Mouse (Mus musculus) gastrocnemius, postnatal 25 days (tissue): ENCODE data around the gene Csrnp3. TPM values are rescaled to one million over a fixed set of nuclear protein-coding genes. Genes with fewer than 3 reads are reported as not detected.
A peak's percentile ranks its signal among the peaks of the same experiment; 100 is the strongest.
"Not testable (repeated sequence)": the region's sequence is repeated elsewhere in the genome, so short reads cannot be mapped to it uniquely, and the experiment has no call there.

Experiments used
- DNase-seq: peaks from one replicate; pipeline ENCODE4 v3.0.0; 2022
- long read RNA-seq, 2 experiments: library from polyadenylated mRNA; stranded (forward); transcript quantifications; one replicate each; pipeline ENCODE4 v2.0.0; 2021
- total RNA-seq, 2 experiments: library from RNA; stranded (reverse); gene quantifications; 1 replicate in 1 of 2; 2 replicates in 1 of 2; pipeline ENCODE4 v1.2.3; 2021

Csrnp3 gene
- under 1 TPM in 1 of 2 experiments, not detected in 1; 0.13 TPM for total RNA-seq
- long read RNA-seq, experiment 1, result 0 reads
- long read RNA-seq, experiment 2, result 0 reads

- DNase-seq, result peak; percentile 9
These were observed at the start of gene Csrnp3 for GRCm38 (mm10) chr2:65845551-65845950. TSS of gene Csrnp3 (plus strand) at chr2:65845767.

- DNase-seq, result no peak
These were observed 44.4 kb upstream of the Csrnp3 start for GRCm38 (mm10) chr2:65801054-65801709.

GRCm38 (mm10) chr2:65806556-65806955, 39.0 kb upstream of the Csrnp3 start:
- DNase-seq, result no peak

- not testable (repeated sequence) for DNase-seq
These were observed 34.4 kb upstream of the Csrnp3 start for GRCm38 (mm10) chr2:65811203-65811602.

- peak; percentile 13 for DNase-seq
These were observed 27.3 kb upstream of the Csrnp3 start for GRCm38 (mm10) chr2:65818080-65818796.

GRCm38 (mm10) chr2:65820114-65820769, 25.3 kb upstream of the Csrnp3 start:
- DNase-seq, result no peak

- DNase-seq, result no peak
These were observed 19.3 kb upstream of the Csrnp3 start for GRCm38 (mm10) chr2:65826314-65826713.

- DNase-seq, result no peak
These were observed 18.8 kb upstream of the Csrnp3 start for GRCm38 (mm10) chr2:65826801-65827200.

GRCm38 (mm10) chr2:65828699-65829098, 16.9 kb upstream of the Csrnp3 start:
- DNase-seq, result no peak

- DNase-seq, result no peak
These were observed 12.7 kb upstream of the Csrnp3 start for GRCm38 (mm10) chr2:65832738-65833395.

- no peak for DNase-seq
These were observed 12.1 kb upstream of the Csrnp3 start for GRCm38 (mm10) chr2:65833421-65833820.

GRCm38 (mm10) chr2:65841606-65842005, 4.0 kb upstream of the Csrnp3 start:
- DNase-seq, result no peak

- DNase-seq, result no peak
These were observed 3.2 kb upstream of the Csrnp3 start for GRCm38 (mm10) chr2:65842356-65842755.

- DNase-seq, result no peak
These were observed 611 bp downstream of the Csrnp3 start for GRCm38 (mm10) chr2:65846000-65846755.

- DNase-seq, result no peak
These were observed 2.0 kb downstream of the Csrnp3 start for GRCm38 (mm10) chr2:65847463-65848110.

- DNase-seq, result no peak
These were observed 3.1 kb downstream of the Csrnp3 start for GRCm38 (mm10) chr2:65848706-65849105.

- DNase-seq, result not testable (repeated sequence)
These were observed 4.7 kb downstream of the Csrnp3 start for GRCm38 (mm10) chr2:65850282-65850681.

GRCm38 (mm10) chr2:65856791-65857190, 11.2 kb downstream of the Csrnp3 start:
- DNase-seq, result no peak

- no peak for DNase-seq
These were observed 14.5 kb downstream of the Csrnp3 start for GRCm38 (mm10) chr2:65859767-65860727.

GRCm38 (mm10) chr2:65864778-65865339, 19.3 kb downstream of the Csrnp3 start:
- DNase-seq, result no peak
